Mouse (Mus musculus) telencephalon, adult 2 months (tissue): ENCODE measurements at regions not wholly inside any gene's neighbourhood (a gene's known extent, or its start where the extent isn't known, plus 50 kb on each side); places are given as distances from the start of the nearest gene placed in this dataset.

ENCODE experiments used
- DNase-seq: peaks from one replicate; pipeline ENCODE4 v3.0.0-alpha.2; 2011; ENCODE audit warnings: low read depth, low spot score

DNA sequence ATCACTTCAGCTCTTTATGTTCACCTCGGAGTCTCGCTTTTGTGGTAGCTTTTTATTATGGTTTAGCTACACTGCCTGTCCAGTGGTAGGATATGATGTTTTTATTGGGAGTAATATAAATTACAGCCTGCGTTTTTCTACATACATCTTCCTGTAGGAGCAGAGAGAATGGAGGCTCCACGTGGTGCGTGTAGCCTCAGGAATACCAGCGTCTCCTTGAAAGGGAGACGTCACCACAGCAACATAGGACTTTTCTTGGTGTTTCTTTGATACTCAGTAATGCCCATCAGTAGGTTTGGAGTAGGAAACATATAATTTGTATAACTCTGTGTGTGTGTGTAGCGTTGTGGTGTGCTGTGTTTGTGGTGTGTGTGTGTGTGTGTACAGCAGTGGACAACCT is 150.7 kb downstream of the Ndufs4 start:
- DNase-seq, result no peak

DNA sequence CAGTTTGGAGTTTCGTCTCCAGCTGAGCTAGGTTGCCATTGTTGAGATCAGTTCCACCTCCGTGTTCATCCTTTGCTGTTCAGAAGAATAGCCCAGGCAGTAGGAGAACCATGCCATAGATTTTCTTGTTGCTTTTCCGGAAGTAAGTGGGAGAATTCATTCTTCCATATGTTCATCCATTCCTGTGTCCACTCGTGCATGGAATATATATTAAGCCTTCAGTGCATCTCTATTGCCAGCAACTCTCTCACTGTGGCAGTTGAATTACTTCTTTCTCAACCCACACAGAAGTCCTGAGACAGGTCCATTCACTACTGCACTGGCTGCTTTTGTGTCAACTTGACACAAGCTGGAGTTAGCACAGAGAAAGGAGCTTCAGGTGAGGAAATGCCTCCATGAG is 152.2 kb downstream of the Ndufs4 start:
- DNase-seq, result peak; percentile 48

DNA sequence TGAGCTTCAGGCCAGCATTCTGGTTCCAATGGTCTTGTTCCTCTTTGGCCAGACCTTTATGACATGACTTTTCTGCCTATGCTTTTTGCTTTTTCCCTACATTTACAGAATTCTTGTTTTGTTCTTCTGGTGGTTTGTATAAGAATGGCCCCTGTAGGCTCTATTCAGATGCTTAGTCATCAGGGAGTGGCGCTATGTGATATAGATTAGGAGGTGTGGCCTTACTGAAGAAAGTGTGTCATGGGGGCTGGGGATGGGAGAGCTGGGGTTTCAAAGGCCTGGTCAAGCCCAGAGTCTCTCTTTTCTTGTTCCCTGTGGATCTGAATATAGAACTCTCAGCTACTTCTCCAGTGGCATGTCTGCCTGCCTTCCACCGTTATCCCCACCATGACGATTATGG is 155.9 kb downstream of the Ndufs4 start:
- DNase-seq, result no peak

DNA sequence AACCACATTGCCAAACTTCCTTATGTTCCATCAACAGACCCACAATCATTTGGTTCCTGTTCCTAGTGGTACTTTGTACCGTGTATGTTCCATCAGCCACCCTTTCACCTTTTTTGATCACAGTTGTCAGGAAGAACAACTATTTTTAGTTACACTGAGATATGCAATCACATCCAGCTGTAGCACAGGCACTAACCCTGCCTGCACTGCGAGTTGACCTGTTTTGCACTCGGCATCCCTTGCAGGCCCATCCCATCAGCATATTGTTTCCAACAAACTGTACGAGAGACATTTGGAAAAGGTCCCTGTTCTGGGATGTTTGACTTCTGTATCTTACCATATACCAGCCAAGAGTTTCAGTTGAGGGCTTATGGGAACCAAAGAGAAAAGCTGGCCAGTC is 157.5 kb downstream of the Ndufs4 start:
- DNase-seq, result no peak

DNA sequence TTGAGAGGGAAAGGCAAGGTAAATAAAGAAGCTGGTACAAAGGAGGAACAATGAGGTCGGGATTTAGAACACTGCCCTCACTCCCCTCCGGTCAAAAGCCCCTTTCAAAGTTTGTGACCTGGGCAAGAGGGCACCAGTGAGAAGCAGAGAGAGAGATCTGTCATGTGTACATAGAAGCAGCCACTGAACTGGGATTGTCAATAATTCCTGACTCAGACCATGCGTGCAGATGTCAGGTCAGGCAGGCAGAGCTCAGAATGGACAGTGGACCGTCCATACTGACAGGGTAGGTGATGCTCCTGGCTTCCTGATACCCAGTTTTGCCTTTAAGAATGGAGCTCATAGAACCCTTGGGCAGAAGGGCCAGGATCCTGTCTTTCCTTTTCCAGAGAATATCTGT is 161.0 kb downstream of the Ndufs4 start:
- no peak for DNase-seq

DNA sequence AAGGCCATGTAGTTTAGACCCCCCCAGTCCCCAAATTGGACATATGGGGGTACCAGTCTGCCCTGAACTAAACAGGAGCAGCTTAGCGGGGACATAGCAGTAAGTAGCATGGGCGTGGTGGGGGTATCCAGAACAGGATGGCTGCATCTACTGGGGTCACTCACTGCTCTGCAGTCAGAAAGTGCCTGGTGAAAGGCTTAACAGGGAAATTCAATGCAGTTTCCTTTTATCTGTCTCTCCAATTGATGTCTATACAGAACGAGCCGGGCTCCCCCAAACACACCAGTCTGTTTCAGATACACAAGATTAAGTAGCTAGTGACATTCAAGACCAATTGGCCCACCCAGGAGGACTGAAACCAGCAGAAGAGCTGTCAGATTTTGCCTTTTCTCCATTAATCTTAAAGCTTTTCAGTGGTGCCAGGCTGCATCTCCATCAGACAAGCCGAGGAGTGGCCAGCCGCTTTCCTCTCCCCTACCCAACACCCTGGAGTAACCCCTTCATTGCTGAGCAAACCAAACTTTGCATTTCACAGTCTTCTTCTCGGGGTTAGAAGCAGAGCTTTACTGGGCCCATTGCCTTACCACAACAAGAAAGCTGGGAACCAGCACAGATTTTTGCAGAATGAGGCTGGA is 161.7 kb downstream of the Ndufs4 start:
- no peak for DNase-seq

DNA sequence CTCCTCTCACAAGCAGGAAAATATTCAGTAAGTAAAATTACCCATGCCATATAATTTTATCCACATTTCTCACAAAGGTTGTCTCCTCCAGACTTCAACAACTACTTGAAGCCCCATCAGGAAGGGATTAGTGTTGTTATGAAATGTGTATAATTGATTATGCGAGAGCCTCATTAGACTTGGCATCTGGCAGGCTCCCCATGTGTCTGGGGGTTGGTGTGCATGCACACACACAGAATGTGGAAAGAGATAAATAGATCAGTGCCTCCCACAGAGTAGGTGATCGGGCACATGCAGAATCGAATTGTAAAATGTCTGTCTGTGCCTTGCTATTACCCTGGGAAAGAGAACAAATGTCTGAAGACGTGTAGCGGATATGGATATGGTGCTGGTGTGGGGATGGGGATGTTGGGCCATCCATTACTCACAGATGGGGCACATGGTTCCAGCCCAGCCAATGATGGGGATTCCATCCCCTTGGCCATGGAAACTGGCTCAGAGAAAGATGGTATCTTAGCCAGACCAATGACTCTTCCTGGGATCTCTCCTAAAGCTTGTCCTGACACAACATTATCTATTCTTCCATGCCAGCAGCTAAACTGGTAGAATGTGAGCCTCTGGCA is 168.1 kb downstream of the Ndufs4 start:
- no peak for DNase-seq

DNA sequence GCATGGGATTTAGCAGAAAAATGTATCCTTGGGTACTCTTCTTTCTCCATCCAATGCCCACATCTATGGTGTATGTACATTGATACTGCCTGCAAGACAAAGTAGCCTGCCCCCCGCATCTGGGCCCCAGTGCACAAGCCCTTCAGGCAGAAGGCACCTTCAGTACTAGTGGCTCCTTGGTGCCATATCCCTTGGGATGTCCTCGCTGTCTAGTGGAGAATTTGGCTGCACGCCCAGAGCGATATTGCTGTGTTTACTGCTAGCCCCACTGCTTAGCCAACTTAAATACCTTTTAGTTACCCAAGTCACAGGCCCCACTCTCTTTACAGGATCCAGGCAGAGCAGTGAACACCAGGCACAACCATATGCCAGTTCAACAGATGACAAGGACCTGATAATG is 173.0 kb downstream of the Ndufs4 start:
- DNase-seq, result no peak
